Mouse (Mus musculus): ENCODE results near the gene Btrc. TPM values are rescaled to one million over a fixed set of nuclear protein-coding genes. Genes with fewer than 3 reads are reported as not detected.
A peak's percentile ranks its signal among the peaks of the same experiment; 100 is the strongest.

Btrc gene
- total and polyA plus RNA-seq, 3 experiments, result 10.4 to 20.4 (median 19.6) TPM

DNA sequence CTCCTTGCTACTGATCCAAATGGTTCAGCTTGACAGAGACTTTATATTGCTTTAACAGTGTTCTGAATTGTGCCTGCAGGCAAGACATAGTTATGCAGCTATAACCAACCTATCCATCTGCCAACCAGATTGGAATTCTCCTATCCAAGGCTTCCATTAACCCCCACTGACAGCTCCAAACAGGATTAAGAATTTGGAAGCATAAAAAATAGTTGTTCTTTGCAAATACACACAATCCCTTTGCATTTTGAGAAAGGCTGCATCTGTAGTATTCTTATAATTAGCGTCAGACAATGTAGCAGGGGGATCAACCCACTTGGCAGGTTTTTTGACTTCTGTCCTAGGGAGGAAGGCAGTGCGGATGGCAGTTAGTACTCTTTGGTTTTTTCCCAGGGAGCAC lies 83.7 kb downstream of the Btrc start:
- WGBS, result 78% methylated on average over 2 of the region's 2 CpGs
- no peak for DNase-seq
- Histone ChIP-seq H3K27ac (no peak overlapping the region), H3K27me3 (ENCODE audit: control insufficient read depth, insufficient read depth, low read length) (no peaks in the 10 kb centered on the region), H3K4me1 (ENCODE audit: control insufficient read depth, insufficient read depth, low read length) (peaks cover 1% of the 10 kb centered on the region), H3K4me3 (no peak overlapping the region), H3K79me2 (replicated peaks; ENCODE audit: control insufficient read depth, insufficient read depth, low read length) (no peaks in the 10 kb centered on the region), H3K36me3 (ENCODE audit: control insufficient read depth, insufficient read depth, low read length) (peaks cover 5% of the 10 kb centered on the region), H3K9ac (ENCODE audit: low read depth, low read length) (no peak overlapping the region)
- TF ChIP-seq CTCF (IDR thresholded peaks at IDR 0.05) (no peak), EP300 (IDR thresholded peaks at IDR 0.05; ENCODE audit: insufficient read depth, low read depth, low read length) (no peak), POLR2A (IDR thresholded peaks at IDR 0.05; ENCODE audit: insufficient read depth, low read depth, low read length) (no peak)
- intact Hi-C loops (cut with DNase I), result no loop called here

DNA sequence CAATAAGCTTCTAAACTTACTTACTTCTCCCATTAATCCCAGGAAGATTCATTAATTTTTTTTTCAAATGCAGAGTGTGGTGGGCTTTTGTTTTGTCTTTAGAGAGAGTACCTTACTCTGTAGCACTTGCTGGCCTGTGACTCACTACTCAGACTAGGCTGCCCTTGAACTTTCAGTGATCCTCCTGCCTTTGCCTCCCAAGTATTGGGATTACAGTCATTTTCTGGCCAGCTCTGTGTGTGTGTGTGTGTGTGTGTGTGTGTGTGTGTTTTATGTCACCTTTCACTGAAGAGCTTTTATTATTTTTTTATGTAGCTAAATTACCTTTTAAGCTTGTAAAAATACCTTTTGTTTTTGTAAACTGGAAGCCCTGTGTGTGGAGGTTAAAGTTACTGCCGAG lies 84.4 kb downstream of the Btrc start:
- H3K4me3 ChIP-seq, result no peak overlapping the region
- TF ChIP-seq CTCF (IDR thresholded peaks at IDR 0.05), result no peak
- TF ChIP-seq EP300 (IDR thresholded peaks at IDR 0.05; ENCODE audit: insufficient read depth, low read depth, low read length), result no peak
- no peak for TF ChIP-seq POLR2A (IDR thresholded peaks at IDR 0.05; ENCODE audit: insufficient read depth, low read depth, low read length)
- H3K4me1 ChIP-seq (ENCODE audit: control insufficient read depth, insufficient read depth, low read length), result peaks cover 1% of the 10 kb centered on the region; the same call in 1 of the 2 replicates
- intact Hi-C loops (cut with DNase I), result no loop called here
- DNase-seq, result no peak
- H3K36me3 ChIP-seq (ENCODE audit: control insufficient read depth, insufficient read depth, low read length), result peaks cover 5% of the 10 kb centered on the region
- no peaks in the 10 kb centered on the region for H3K27me3 ChIP-seq (ENCODE audit: control insufficient read depth, insufficient read depth, low read length)
- 97% methylated on average over 1 of the region's 1 CpGs for WGBS
- no peaks in the 10 kb centered on the region for H3K79me2 ChIP-seq (replicated peaks; ENCODE audit: control insufficient read depth, insufficient read depth, low read length)
- H3K9ac ChIP-seq (ENCODE audit: low read depth, low read length), result no peak overlapping the region
- no peak overlapping the region for H3K27ac ChIP-seq

DNA sequence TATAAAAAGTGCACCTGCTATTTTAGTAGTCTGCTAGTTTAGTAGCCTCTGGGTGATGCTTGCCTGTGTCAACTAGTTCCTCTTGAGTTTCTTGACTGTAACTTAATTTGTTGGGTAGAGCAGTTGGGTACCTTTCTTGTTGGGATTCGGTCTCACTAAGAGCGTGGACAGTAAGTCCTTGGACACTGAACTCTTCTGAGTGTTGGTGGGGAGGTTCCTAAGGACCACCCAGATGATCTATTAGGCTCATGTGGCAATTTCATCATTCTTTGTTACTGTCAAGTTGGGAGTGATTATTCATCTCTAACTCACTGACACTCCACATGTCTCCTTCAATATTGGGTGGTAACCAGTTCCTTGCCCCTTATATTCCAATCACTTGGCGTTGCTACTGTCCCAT lies 90.9 kb downstream of the Btrc start:
- peaks cover 5% of the 10 kb centered on the region; the same call in 1 of the 2 replicates for H3K36me3 ChIP-seq (ENCODE audit: control insufficient read depth, insufficient read depth, low read length)
- WGBS, result 98% methylated on average over 3 of the region's 3 CpGs
- intact Hi-C loops (cut with DNase I), result no loop called here
- DNase-seq, result no peak
- no peaks in the 10 kb centered on the region for H3K79me2 ChIP-seq (replicated peaks; ENCODE audit: control insufficient read depth, insufficient read depth, low read length)
- TF ChIP-seq CTCF (IDR thresholded peaks at IDR 0.05) (no peak), POLR2A (IDR thresholded peaks at IDR 0.05; ENCODE audit: insufficient read depth, low read depth, low read length) (no peak), EP300 (IDR thresholded peaks at IDR 0.05; ENCODE audit: insufficient read depth, low read depth, low read length) (no peak)
- H3K27ac ChIP-seq, result no peak overlapping the region
- no peak overlapping the region for H3K4me3 ChIP-seq
- H3K9ac ChIP-seq (ENCODE audit: low read depth, low read length), result no peak overlapping the region
- no peaks in the 10 kb centered on the region for H3K27me3 ChIP-seq (ENCODE audit: control insufficient read depth, insufficient read depth, low read length)
- peaks cover 3% of the 10 kb centered on the region for H3K4me1 ChIP-seq (ENCODE audit: control insufficient read depth, insufficient read depth, low read length)

DNA sequence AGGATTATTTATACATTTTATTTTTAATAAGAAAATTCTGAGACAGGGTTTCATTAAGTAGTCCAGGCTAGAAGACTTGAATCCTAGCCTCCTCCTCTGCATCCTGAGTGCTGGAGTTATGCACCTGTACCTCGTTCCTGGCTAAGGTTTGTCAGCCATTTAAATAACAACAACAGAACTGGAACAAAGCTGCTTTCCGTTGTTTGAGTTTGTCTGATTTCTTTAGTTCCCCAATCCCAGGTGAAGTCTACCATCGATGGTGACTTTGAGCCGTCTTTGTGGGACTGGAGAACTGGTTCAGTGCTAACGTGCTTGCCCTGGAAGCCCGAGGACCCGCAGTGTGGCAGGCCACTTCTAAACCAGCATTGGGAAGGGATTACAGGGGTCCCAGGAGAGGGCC lies 93.4 kb downstream of the Btrc start:
- TF ChIP-seq EP300 (IDR thresholded peaks at IDR 0.05; ENCODE audit: insufficient read depth, low read depth, low read length) (no peak), CTCF (IDR thresholded peaks at IDR 0.05) (no peak), POLR2A (IDR thresholded peaks at IDR 0.05; ENCODE audit: insufficient read depth, low read depth, low read length) (no peak)

DNA sequence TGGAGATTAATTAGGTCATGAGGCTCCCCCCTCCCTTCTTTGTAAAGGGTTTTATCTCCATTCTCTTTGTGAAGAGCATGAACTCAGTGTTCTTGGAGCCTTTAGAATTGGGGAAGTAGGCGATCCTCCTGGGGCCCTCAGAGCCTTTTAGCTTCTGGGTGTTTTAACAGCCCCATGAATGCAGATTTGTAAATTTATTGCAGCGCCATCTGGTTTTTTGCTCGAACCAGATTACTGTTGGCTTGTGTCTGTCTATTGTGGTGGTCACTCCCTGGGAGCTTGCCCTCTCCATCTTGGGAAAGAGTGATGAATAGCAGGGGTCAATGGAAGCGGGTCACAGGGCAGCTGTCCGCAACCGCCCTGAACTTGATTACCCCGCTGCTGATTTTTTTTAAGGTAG lies 95.2 kb downstream of the Btrc start:
- Histone ChIP-seq H3K4me3 (no peak overlapping the region), H3K27me3 (ENCODE audit: control insufficient read depth, insufficient read depth, low read length) (no peaks in the 10 kb centered on the region), H3K27ac (no peak overlapping the region), H3K36me3 (ENCODE audit: control insufficient read depth, insufficient read depth, low read length) (peaks cover 5% of the 10 kb centered on the region; the same call in 1 of the 2 replicates), H3K4me1 (ENCODE audit: control insufficient read depth, insufficient read depth, low read length) (peaks cover 2% of the 10 kb centered on the region; the same call in 1 of the 2 replicates), H3K9ac (ENCODE audit: low read depth, low read length) (no peak overlapping the region), H3K79me2 (replicated peaks; ENCODE audit: control insufficient read depth, insufficient read depth, low read length) (no peaks in the 10 kb centered on the region)
- intact Hi-C loops (cut with DNase I), result no loop called here
- no peak for TF ChIP-seq CTCF (IDR thresholded peaks at IDR 0.05)
- TF ChIP-seq POLR2A (IDR thresholded peaks at IDR 0.05; ENCODE audit: insufficient read depth, low read depth, low read length), result no peak
- no peak for TF ChIP-seq EP300 (IDR thresholded peaks at IDR 0.05; ENCODE audit: insufficient read depth, low read depth, low read length)
- WGBS, result 55% methylated on average over 7 of the region's 7 CpGs
- peak in 1 of 2 experiments; percentile 35 for DNase-seq

More for the DNA sequence above, 93.4 kb downstream of the Btrc start:
- Histone ChIP-seq H3K27me3 (ENCODE audit: control insufficient read depth, insufficient read depth, low read length) (no peaks in the 10 kb centered on the region), H3K36me3 (ENCODE audit: control insufficient read depth, insufficient read depth, low read length) (peaks cover 5% of the 10 kb centered on the region; the same call in 1 of the 2 replicates), H3K27ac (no peak overlapping the region), H3K4me1 (ENCODE audit: control insufficient read depth, insufficient read depth, low read length) (peaks cover 2% of the 10 kb centered on the region; the same call in 1 of the 2 replicates), H3K79me2 (replicated peaks; ENCODE audit: control insufficient read depth, insufficient read depth, low read length) (no peaks in the 10 kb centered on the region), H3K9ac (ENCODE audit: low read depth, low read length) (no peak overlapping the region), H3K4me3 (no peak overlapping the region)
- DNase-seq, result no peak
- intact Hi-C loops (cut with DNase I), result no loop called here
- WGBS, result 97% methylated on average over 7 of the region's 7 CpGs

DNA sequence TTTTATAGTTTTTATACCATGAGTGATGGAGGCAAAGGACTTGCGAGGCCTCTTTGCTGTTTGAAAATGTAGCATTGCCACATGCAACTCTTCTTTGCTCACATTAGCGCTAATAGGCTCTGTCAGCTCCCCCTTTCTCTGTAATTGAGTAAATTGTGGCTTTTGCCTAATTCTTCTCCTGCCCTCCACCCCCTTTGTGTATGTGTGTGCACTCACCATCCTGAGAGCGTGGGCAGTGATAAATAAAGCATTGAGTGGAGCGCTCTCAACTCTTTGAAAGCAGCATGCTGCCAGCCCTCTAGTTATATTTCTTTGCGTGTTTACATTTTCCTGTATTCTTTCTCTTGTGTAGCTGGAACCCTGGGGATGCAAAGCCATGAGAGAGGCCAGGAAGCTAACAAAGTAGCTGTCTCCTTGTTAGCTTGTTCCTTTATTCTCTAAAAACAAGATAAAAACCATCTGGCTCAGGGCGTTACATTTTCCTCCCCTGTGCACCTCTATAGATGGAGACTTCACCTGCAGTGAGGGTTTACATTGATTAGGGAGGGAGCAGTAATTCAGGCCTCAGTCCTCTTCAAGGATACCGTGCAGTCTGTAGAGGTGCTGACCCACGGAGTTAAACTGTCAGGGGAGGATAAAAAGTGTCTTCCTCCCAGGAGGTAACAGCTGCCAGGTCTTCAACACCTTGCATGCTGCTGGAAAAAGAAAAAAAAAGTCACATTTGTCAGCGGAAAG lies 96.6 kb downstream of the Btrc start:
- no peak overlapping the region for H3K27ac ChIP-seq
- 92% methylated on average over 9 of the region's 9 CpGs for WGBS
- intact Hi-C loops (cut with DNase I), result no loop called here

More for the DNA sequence above, 96.6 kb downstream of the Btrc start:
- no peak for DNase-seq
- TF ChIP-seq CTCF (IDR thresholded peaks at IDR 0.05) (no peak), EP300 (IDR thresholded peaks at IDR 0.05; ENCODE audit: insufficient read depth, low read depth, low read length) (no peak), POLR2A (IDR thresholded peaks at IDR 0.05; ENCODE audit: insufficient read depth, low read depth, low read length) (no peak)
- no peak overlapping the region for H3K9ac ChIP-seq (ENCODE audit: low read depth, low read length)
- no peaks in the 10 kb centered on the region for H3K4me1 ChIP-seq (ENCODE audit: control insufficient read depth, insufficient read depth, low read length)
- no peak overlapping the region for H3K4me3 ChIP-seq
- H3K36me3 ChIP-seq (ENCODE audit: control insufficient read depth, insufficient read depth, low read length), result peaks cover 5% of the 10 kb centered on the region; the same call in 1 of the 2 replicates
- no peaks in the 10 kb centered on the region for H3K79me2 ChIP-seq (replicated peaks; ENCODE audit: control insufficient read depth, insufficient read depth, low read length)
- no peaks in the 10 kb centered on the region for H3K27me3 ChIP-seq (ENCODE audit: control insufficient read depth, insufficient read depth, low read length)

Data from heart, adult 2 months (tissue).